Mouse (Mus musculus): ENCODE measurements around the gene Rfx3. TPM values are rescaled to one million over a fixed set of nuclear protein-coding genes. Genes with fewer than 3 reads are reported as not detected.

Rfx3 gene
- total RNA-seq, 2 experiments from 2014 or later: 87.6 to 99.1 TPM

DNA sequence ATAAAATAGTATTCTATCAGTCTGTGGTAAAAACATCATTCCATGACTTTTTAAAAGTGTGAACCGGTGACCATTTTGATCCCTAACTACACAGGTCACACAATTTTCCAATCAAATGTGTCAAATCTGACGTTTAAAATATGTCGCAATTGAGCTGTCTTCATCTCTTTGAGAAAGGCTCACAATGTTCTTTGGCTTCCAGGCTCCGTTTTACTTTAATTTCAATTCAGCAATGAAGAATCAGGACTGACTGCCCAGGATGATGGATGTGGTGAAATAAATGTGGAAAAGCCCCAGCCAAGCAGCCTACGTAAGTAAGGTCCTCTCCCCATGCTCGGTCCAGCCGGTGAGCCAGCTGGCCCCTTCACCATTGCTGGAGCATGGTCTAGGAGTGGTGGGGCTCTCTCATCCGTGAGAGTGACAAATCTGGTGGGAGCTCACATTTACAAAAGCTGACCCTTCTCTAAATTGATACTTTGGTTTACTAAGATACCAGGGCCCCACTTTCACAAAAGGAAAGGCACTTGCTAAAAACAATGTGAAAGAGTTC is 240.2 kb downstream of the Rfx3 start:
- DNase-seq (ENCODE audit: extremely low spot score in 1 of 2, low spot score in 2 of 2): no peak
- intact Hi-C loops (cut with DNase I): no loop called here

DNA sequence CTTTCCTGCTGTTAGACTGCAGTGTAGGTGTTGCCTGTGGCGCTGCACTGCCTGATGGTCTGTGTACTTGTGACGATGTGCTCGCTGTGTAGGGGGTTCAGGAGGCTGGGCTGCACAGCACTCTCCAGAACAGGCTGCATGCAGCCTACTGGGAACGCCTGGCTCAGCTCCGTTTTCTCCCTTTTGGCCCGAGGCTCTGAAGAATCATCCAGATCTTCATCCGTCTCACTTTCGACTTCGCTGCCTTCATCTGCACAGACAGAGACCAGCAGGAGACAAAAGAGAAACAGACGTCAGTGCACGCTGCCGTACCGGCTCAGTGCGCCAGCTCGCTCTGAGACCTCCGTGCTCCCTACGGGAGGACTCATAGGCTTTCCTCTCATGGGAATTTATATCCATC is 242.5 kb downstream of the Rfx3 start:
- intact Hi-C loops (cut with DNase I): no loop called here
- DNase-seq (ENCODE audit: extremely low spot score in 1 of 2, low spot score in 2 of 2): no peak

GRCm38 (mm10) chr19:27760309-27760708 is 250.7 kb downstream of the Rfx3 start:
- intact Hi-C loops (cut with DNase I): no loop called here
- no peak for DNase-seq (ENCODE audit: extremely low spot score in 1 of 2, low spot score in 2 of 2)

- intact Hi-C loops (cut with DNase I): no loop called here
- DNase-seq (ENCODE audit: extremely low spot score in 1 of 2, low spot score in 2 of 2): no peak
Measured at GRCm38 (mm10) chr19:27759347-27759746, 251.6 kb downstream of the Rfx3 start.

DNA sequence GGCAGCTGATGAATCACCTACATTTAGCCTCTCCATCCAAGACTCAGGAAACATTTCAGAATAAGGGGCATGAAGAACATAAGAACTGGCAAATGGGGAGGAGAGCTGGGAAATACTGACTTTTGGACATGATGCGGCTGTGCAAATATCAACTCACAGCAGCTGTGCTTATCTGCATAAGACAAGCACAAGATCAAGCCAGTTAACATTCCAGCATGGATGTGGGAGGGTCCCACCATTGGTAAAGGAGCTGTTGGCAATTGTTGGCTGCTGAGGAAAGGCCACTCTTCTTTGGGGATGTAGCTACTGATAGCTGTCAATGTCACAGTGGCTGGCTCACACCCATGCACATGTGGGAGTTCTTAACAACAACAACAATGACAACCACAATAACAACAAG is 263.7 kb downstream of the Rfx3 start:
- intact Hi-C loops (cut with DNase I): no loop called here
- no peak for DNase-seq (ENCODE audit: extremely low spot score in 1 of 2, low spot score in 2 of 2)

- intact Hi-C loops (cut with DNase I): no loop called here
- no peak for DNase-seq (ENCODE audit: extremely low spot score in 1 of 2, low spot score in 2 of 2)
Measured at GRCm38 (mm10) chr19:27738908-27739307, 272.1 kb downstream of the Rfx3 start.

DNA sequence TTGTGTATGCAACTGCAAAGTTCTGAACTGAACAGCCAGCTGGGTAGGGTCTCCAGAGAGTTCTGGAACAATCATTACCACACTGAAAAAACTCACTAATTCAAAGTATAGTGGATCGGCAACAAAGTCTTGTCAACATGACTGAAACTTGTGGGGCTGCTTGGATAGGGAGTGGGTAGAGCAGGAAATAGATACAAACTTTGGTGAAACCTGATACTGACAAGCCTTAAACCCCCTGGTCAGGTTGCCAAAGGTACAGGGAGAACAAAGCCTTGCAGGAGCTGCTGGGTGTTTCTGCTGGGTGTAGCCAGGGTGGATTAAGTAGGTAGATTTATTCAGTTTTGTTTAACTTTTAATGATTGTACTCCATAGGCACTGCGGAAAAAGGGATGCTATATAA is 274.4 kb downstream of the Rfx3 start:
- intact Hi-C loops (cut with DNase I): no loop called here
- DNase-seq (ENCODE audit: extremely low spot score in 1 of 2, low spot score in 2 of 2): no peak

DNA sequence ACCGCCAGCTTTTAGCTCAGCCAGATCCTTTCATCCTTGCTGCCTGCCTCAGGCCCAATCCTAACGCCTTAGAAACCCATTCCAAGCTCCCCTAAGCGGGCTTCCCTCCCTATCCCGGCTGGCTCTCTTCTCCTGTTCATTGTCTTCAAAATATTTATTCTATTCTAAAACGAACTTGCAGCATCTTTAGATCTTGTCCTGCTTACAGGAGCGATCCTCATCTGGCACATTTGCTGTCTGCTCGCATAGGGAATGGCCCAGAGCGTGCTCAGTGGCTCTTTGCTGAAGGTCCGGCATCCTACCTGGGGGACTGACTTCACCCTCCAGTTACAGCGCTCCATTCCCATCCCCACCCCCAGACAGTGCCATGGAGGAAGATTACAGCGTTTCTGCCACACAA is 292.0 kb downstream of the Rfx3 start:
- intact Hi-C loops (cut with DNase I): no loop called here
- no peak for DNase-seq (ENCODE audit: extremely low spot score in 1 of 2, low spot score in 2 of 2)

- DNase-seq (ENCODE audit: extremely low spot score in 1 of 2, low spot score in 2 of 2): no peak
- intact Hi-C loops (cut with DNase I): no loop called here
Measured at GRCm38 (mm10) chr19:27716274-27716673, 294.7 kb downstream of the Rfx3 start.

Data from left cerebral cortex, postnatal 10 days (tissue).